In the genomic region with DNA sequence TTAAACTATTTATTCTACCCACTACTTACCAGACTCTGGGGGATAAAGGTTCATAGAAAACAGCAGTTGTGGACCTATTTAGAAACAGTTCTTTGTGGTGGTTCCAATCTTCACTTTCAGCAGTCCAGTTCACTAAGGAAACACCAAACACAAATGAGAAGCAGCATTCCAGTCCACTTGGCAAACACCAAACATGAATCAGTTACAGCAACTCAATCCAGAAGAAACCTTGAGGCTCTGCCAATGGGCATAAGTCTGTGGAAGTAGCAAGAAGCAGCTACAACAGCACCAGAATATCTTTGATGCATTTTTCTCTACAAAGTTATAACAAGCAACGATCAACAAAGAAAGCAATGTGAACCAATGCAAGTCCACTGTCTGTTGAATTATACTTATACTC, we compare ENCODE assay signal across 17 mouse cellular contexts.
DNase-seq lines count a peak whose midpoint lies in the region; ATAC-seq and TF ChIP-seq lines count a peak whose summit lies in the region.
"Had no signal": no experiment of that assay in that cellular context is flagged by ENCODE, and none has a peak within 500 bp of the region (broad histone marks: within the 10 kb centered on the region; RNA-seq: fewer than 3 reads in every experiment).

No protein-coding gene starts in this region.

- peak; percentile 1 to 2 for DNase-seq in adrenal gland, postnatal 36 days
- DNase-seq in adrenal gland, adult 8-10 months: no peak
- DNase-seq in frontal cortex, adult 2 months (ENCODE audit: extremely low spot score in 1 of 2, low spot score in 1 of 2): peak; percentile 3 to 39
- no peak for DNase-seq in frontal cortex, postnatal 14 days (ENCODE audit: low spot score in 2 of 2)
- DNase-seq in midbrain, postnatal 0 days (ENCODE audit: low spot score): peak; percentile 35
- peak; percentile 64 for DNase-seq in layer of hippocampus, adult 9-11 months
- no peak for DNase-seq in kidney, adult 8-10 months
- DNase-seq: gastrocnemius, postnatal 25 days; heart, postnatal 10 days; kidney, adult 11 months; kidney, postnatal 25 days; lung, postnatal 14 days had no signal

- no peak for ATAC-seq in midbrain, postnatal 0 days (ENCODE audit: low FRiP score)
- ATAC-seq in midbrain, embryonic 16.5 days: no peak

- no peaks in the 10 kb centered on the region for H3K36me3 ChIP-seq in midbrain, postnatal 0 days (ENCODE audit: insufficient read depth, low read length)
- no peaks in the 10 kb centered on the region for H3K36me3 ChIP-seq in midbrain, embryonic 16.5 days (ENCODE audit: control insufficient read depth, insufficient read depth, low read length)
- H3K36me3 ChIP-seq: hindbrain, embryonic 15.5 days; limb, embryonic 13.5 days; liver, embryonic 15.5 days; midbrain, embryonic 12.5 days had no signal

- WGBS in midbrain, postnatal 0 days: 81% methylated on average over 1 of the region's 1 CpGs
- WGBS in midbrain, embryonic 16.5 days: 82% methylated on average over 1 of the region's 1 CpGs

- no peaks in the 10 kb centered on the region for H3K27me3 ChIP-seq in midbrain, postnatal 0 days (ENCODE audit: insufficient read depth, low read length)
- H3K27me3 ChIP-seq in midbrain, embryonic 16.5 days (ENCODE audit: control insufficient read depth, insufficient read depth, low read depth, low read length): no peaks in the 10 kb centered on the region
- H3K27me3 ChIP-seq: hindbrain, embryonic 15.5 days; limb, embryonic 13.5 days; liver, embryonic 15.5 days; midbrain, embryonic 12.5 days had no signal

- H3K4me2 ChIP-seq in midbrain, postnatal 0 days (ENCODE audit: low read depth, low read length, poor library complexity, severe bottlenecking): no peak overlapping the region
- H3K4me2 ChIP-seq in midbrain, embryonic 16.5 days (ENCODE audit: low read length): no peak overlapping the region
- H3K4me2 ChIP-seq: hindbrain, embryonic 15.5 days; limb, embryonic 13.5 days; liver, embryonic 15.5 days; midbrain, embryonic 12.5 days had no signal

- no peak overlapping the region for H3K9ac ChIP-seq in midbrain, postnatal 0 days (replicated peaks; ENCODE audit: low read length, poor library complexity, severe bottlenecking)
- H3K9ac ChIP-seq in midbrain, embryonic 16.5 days (ENCODE audit: low read depth, low read length): no peak overlapping the region
- H3K9ac ChIP-seq: hindbrain, embryonic 15.5 days; limb, embryonic 13.5 days; liver, embryonic 15.5 days; midbrain, embryonic 12.5 days had no signal

- no peak overlapping the region for H3K27ac ChIP-seq in midbrain, postnatal 0 days (ENCODE audit: low read depth, low read length)
- H3K27ac ChIP-seq in midbrain, embryonic 16.5 days (ENCODE audit: low read length): no peak overlapping the region
- H3K27ac ChIP-seq: hindbrain, embryonic 15.5 days; limb, embryonic 13.5 days; liver, embryonic 15.5 days; midbrain, embryonic 12.5 days had no signal

- H3K4me1 ChIP-seq in midbrain, postnatal 0 days (ENCODE audit: insufficient read depth, low read length): no peaks in the 10 kb centered on the region
- H3K4me1 ChIP-seq in midbrain, embryonic 16.5 days (ENCODE audit: control insufficient read depth, insufficient read depth, low read length): no peaks in the 10 kb centered on the region
- H3K4me1 ChIP-seq: hindbrain, embryonic 15.5 days; limb, embryonic 13.5 days; liver, embryonic 15.5 days; midbrain, embryonic 12.5 days had no signal

- H3K9me3 ChIP-seq in midbrain, postnatal 0 days (ENCODE audit: low read length): no peaks in the 10 kb centered on the region
- no peaks in the 10 kb centered on the region for H3K9me3 ChIP-seq in midbrain, embryonic 16.5 days (replicated peaks; ENCODE audit: control insufficient read depth, low read length, poor library complexity, severe bottlenecking)
- H3K9me3 ChIP-seq: hindbrain, embryonic 15.5 days; limb, embryonic 13.5 days; liver, embryonic 15.5 days; midbrain, embryonic 12.5 days had no signal

- no peak for TF ChIP-seq CTCF in midbrain, postnatal 0 days (IDR thresholded peaks at IDR 0.05)

- H3K4me3 ChIP-seq in midbrain, postnatal 0 days (ENCODE audit: low read depth, low read length): no peak overlapping the region
- no peak overlapping the region for H3K4me3 ChIP-seq in midbrain, embryonic 16.5 days (ENCODE audit: low read depth, low read length)
- H3K4me3 ChIP-seq: hindbrain, embryonic 15.5 days; limb, embryonic 13.5 days; liver, embryonic 15.5 days; midbrain, embryonic 12.5 days had no signal

Comparison
In these comparisons a context has a peak if more than half of its experiments do, and no peak if none do; other contexts are left out.
1. DNase-seq: peak in adrenal gland, postnatal 36 days (2 of 2), frontal cortex, adult 2 months (2 of 2), midbrain, postnatal 0 days (single experiment) and layer of hippocampus, adult 9-11 months (single experiment); none in adrenal gland, adult 8-10 months (single experiment), frontal cortex, postnatal 14 days (0 of 2) and kidney, adult 8-10 months (0 of 2).